Mouse (Mus musculus): ENCODE data around the gene Borcs5. TPM values are rescaled to one million over a fixed set of nuclear protein-coding genes. Genes with fewer than 3 reads are reported as not detected.

The Borcs5 gene
- 10.0 and 10.2 TPM in 2 replicates for polyA plus RNA-seq (2012)

GRCm38 (mm10) chr6:134639210-134639609 is at the start of gene Borcs5:
TSS of gene Borcs5 (plus strand) at chr6:134639510.

GRCm38 (mm10) chr6:134631947-134632687 is 7.2 kb upstream of the Borcs5 start, which contains the start of gene Mansc1:
TSS of gene Mansc1 (minus strand) at chr6:134632488.

Other genes starting within 250 kb of the Borcs5 start
- 0.18 TPM in 2 replicates for gene Bcl2l14, start 243.2 kb upstream of the Borcs5 start, polyA plus RNA-seq (2012)
- gene Lrp6, start 72.5 kb upstream of the Borcs5 start, polyA plus RNA-seq (2012), result 8.3 and 15.9 TPM in 2 replicates
- 0.78 and 0.87 TPM in 2 replicates for gene Mansc1, start 7.0 kb upstream of the Borcs5 start, polyA plus RNA-seq (2012)
- 5.6 and 6.0 TPM in 2 replicates for gene Dusp16, start 153.1 kb downstream of the Borcs5 start, polyA plus RNA-seq (2012)
- 1.1 and 4.2 TPM in 2 replicates for gene Crebl2, start 190.6 kb downstream of the Borcs5 start, polyA plus RNA-seq (2012)

Measured in megakaryocyte-erythroid progenitor cell, adult 5 weeks (primary cell).